Mouse (Mus musculus) layer of hippocampus, adult 9-11 months (tissue): ENCODE data around the gene Yjefn3.
"Not testable (repeated sequence)": the region's sequence is repeated elsewhere in the genome, so short reads cannot be mapped to it uniquely, and the experiment has no call there.

Experiments
- DNase-seq: peaks from one replicate; pipeline ENCODE4 v3.0.0; 2022

Yjefn3 gene

DNA sequence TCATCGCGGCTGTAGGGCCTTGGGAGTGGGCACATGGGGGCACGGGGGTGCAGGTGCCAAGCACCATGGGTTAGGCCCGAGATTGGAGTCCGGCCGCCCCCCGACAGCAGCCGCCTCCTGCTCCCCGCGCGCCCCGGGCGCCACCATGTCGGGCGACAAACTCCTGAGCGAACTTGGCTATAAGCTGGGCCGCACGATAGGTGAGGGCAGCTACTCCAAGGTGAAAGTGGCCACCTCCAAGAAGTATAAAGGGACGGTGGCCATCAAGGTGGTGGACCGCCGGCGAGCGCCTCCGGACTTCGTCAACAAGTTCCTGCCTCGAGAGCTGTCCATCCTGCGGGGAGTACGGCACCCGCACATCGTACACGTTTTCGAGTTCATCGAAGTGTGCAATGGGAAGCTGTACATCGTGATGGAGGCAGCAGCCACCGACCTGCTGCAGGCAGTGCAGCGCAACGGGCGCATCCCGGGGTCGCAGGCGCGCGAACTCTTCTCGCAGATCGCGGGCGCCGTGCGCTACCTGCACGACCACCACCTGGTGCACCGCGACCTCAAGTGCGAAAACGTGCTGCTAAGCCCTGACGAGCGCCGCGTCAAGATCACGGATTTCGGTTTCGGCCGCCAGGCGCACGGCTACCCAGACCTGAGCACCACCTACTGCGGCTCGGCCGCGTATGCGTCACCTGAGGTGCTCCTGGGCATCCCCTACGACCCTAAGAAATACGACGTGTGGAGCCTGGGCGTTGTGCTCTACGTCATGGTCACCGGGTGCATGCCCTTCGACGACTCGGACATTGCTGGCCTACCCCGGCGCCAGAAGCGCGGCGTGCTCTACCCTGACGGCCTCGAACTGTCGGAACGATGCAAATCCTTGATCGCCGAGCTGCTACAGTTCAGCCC, at the start of gene Yjefn3, which contains the start of the genes Tssk6 and Ndufa13:
Gene Yjefn3 (minus strand): TSS at position 550 of the 900 bp plus-strand sequence.
Gene Tssk6 (plus strand): TSS at position 22 of the 900 bp plus-strand sequence.
Gene Ndufa13 (minus strand): TSS at position 396 of the 900 bp plus-strand sequence.
- peak; percentile 46 for DNase-seq

DNA sequence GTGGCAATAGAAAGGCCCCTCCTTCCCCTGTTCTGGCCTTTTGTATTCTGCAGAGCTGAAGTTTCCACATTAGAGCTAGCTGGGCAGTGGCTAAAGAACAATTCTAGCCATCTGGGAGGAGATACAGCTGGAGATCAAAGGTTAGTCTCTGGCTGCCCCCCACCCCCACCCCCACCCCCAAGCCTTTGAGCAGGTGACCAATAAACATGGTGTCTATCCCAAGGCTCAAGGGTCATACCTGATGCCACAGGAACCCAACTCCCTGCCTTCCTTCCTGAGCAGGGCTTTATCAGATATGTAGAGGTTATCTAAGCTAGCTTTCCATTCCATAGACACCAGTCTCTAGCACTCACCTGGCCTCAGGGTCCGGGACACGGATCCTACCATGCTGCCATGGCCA, 47.8 kb upstream of the Yjefn3 start:
- no peak for DNase-seq

DNA sequence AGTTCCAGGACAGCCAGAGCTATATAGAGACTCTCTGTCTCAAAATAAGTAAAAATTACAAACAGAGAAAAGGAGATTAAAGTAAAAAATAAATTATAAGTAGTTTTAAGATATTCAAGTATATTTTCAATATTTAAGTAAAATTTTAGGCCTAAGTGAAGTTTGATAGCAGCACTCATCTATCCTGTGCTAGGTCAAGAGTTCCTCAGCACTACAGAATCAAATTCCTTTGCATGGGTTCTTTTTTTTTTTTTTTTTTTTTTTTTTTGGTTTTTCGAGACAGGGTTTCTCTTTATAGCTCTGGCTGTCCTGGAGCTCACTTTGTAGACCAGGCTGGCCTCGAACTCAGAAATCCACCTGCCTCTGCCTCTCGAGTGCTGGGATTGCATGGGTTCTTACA, 40.0 kb upstream of the Yjefn3 start:
- not testable (repeated sequence) for DNase-seq

- no peak for DNase-seq
These were observed 37.9 kb upstream of the Yjefn3 start for GRCm38 (mm10) chr8:69940386-69940785.

- DNase-seq: no peak
These were observed 37.1 kb upstream of the Yjefn3 start for GRCm38 (mm10) chr8:69939633-69940032.

- DNase-seq: no peak
These were observed 35.9 kb upstream of the Yjefn3 start for GRCm38 (mm10) chr8:69938245-69938982.

DNA sequence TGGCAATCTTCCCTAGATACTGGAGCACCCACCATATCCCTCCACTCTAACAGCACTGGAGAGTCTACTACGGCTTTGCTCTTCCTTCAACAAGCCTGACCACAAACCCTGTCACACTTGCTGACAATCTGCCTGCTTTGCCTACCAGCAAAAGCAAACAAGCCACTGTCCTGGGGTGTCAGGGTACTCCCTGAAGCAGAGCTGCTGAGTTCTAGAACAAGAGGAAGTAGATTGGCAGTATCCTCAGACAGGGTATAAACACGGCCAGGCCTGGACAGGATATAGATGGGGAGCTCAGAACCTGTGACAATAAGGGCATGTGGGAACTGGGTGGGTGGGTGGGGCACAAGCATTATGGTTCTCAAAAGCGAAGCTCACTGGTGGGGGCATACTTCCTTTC, 35.0 kb upstream of the Yjefn3 start:
- no peak for DNase-seq

GRCm38 (mm10) chr8:69936050-69936794, 33.7 kb upstream of the Yjefn3 start:
- peak; percentile 71 for DNase-seq

DNA sequence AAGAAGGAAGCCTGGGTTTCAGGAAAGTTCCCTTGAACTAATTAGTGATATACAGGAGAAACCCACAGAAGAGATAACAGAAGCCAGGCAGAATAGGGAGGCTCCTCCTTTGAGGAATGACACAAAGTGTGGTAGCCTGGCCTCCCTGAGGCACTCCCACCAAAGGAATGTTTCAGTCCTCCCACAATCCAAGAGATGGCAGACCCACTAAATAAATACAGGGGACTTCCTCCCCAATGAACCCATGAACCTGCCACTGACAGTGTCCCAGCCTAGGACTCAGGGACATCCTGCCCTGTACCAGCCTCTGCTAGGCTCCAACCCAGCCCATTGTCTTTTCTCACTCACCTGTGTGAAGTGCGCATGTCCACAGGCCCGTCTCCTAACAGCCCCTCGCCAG, 32.9 kb upstream of the Yjefn3 start:
- DNase-seq: no peak

DNA sequence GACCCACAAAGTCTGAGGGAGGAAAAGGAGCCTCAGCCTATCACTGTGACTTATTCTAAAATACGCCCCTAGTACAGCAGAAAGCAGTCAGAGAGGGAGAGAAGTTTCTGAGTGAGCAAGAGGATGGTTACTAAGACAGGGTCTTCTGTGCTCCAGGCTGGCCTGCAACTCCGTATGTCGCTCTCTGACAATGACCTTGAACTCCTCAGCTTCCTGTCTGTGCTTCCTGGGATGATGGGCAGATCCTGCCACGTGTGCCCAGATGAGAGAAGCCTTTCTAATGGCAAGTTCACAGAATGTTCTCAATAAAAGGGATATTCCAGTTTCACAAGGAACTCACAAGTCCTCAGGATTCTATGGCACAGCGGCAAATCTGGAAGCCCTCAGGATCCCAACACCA, 32.1 kb upstream of the Yjefn3 start:
- DNase-seq: no peak

- no peak for DNase-seq
These were observed 31.3 kb upstream of the Yjefn3 start for GRCm38 (mm10) chr8:69933811-69934210.

- no peak for DNase-seq
These were observed 24.4 kb upstream of the Yjefn3 start for GRCm38 (mm10) chr8:69926901-69927300.

DNA sequence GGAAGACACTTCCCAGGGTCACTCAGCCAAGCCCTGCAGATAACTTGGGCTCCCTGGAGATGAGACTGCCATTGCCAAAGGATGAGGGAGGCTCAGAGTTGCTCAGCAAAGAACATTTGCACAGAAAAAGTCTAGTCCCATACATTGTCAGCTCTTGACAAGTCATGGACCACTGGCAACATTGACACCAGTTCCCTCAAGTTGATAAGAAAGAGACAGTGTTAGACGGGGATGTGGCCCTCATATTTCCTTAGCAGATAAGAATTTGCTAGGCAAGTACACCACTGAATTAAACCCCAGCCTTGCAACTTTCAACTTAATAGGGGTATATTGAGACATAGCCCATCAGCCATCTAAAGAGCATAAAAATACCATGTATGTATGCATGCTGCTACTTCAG, 21.5 kb upstream of the Yjefn3 start:
- DNase-seq: no peak

GRCm38 (mm10) chr8:69921141-69921540, 18.6 kb upstream of the Yjefn3 start:
- no peak for DNase-seq

- peak; percentile 67 for DNase-seq
These were observed 17.6 kb upstream of the Yjefn3 start for GRCm38 (mm10) chr8:69919876-69920662.

GRCm38 (mm10) chr8:69919010-69919409, 16.5 kb upstream of the Yjefn3 start:
- peak; percentile 73 for DNase-seq

DNA sequence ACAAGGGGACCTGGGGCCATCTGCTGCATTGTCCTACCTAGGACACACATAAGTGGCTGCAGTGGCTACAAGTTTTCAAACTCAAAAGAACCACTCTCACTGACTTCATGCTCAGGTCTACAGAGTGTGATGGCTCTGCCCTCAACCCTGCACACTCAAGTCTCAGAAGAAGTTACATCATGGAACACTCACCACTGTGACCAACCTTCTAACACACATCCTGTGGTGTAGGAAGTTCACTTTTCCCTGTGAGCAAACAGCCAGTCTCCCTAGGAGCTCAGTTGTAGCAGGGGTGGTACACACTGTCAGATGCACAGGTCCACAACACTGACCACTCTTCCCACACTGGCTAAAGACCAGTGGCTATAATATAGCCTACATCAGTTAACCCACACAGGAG, 16.0 kb upstream of the Yjefn3 start:
- no peak for DNase-seq

GRCm38 (mm10) chr8:69915748-69916147, 13.2 kb upstream of the Yjefn3 start:
- no peak for DNase-seq

- no peak for DNase-seq
These were observed 12.0 kb upstream of the Yjefn3 start for GRCm38 (mm10) chr8:69914526-69914925.

- DNase-seq: no peak
These were observed 10.1 kb upstream of the Yjefn3 start for GRCm38 (mm10) chr8:69912478-69913074.

GRCm38 (mm10) chr8:69911917-69912316, 9.4 kb upstream of the Yjefn3 start:
- DNase-seq: no peak

GRCm38 (mm10) chr8:69907106-69907505, 4.6 kb upstream of the Yjefn3 start:
- DNase-seq: no peak
